Mouse (Mus musculus): ENCODE data around the gene Dntt. TPM values are rescaled to one million over a fixed set of nuclear protein-coding genes. Genes with fewer than 3 reads are reported as not detected.
A peak's percentile ranks its signal among the peaks of the same experiment; 100 is the strongest.

Dntt gene
- polyA plus RNA-seq, 1 experiment from 2014 or later: not detected

- DNase-seq (ENCODE audit: low spot score): no peak
- Histone ChIP-seq H3K27me3 (replicated peaks; ENCODE audit: low read depth, poor library complexity, severe bottlenecking) (peaks cover 27% of the 10 kb centered on the region), H3K9me3 (no peaks in the 10 kb centered on the region), H3K36me3 (replicated peaks) (no peaks in the 10 kb centered on the region), H3K4me3 (no peak overlapping the region), H3K27ac (replicated peaks) (no peak overlapping the region), H3K4me1 (peaks cover 17% of the 10 kb centered on the region)
- WGBS: 85% methylated on average over 6 of the region's 6 CpGs
Observed at GRCm38 (mm10) chr19:41086289-41086688, 57.2 kb downstream of the Dntt start.

GRCm38 (mm10) chr19:41086700-41087099, 57.6 kb downstream of the Dntt start:
- no peak overlapping the region for H3K4me3 ChIP-seq
- H3K9me3 ChIP-seq: no peaks in the 10 kb centered on the region
- H3K27ac ChIP-seq (replicated peaks): no peak overlapping the region
- 15% methylated on average over 2 of the region's 2 CpGs for WGBS
- H3K4me1 ChIP-seq: peaks cover 13% of the 10 kb centered on the region
- peak; percentile 71 for DNase-seq (ENCODE audit: low spot score)
- H3K27me3 ChIP-seq (replicated peaks; ENCODE audit: low read depth, poor library complexity, severe bottlenecking): peaks cover 27% of the 10 kb centered on the region
- no peaks in the 10 kb centered on the region for H3K36me3 ChIP-seq (replicated peaks)

GRCm38 (mm10) chr19:41087901-41088300, 58.8 kb downstream of the Dntt start:
- H3K36me3 ChIP-seq (replicated peaks): no peaks in the 10 kb centered on the region
- H3K4me1 ChIP-seq: peaks cover 11% of the 10 kb centered on the region
- no peak overlapping the region for H3K27ac ChIP-seq (replicated peaks)
- H3K27me3 ChIP-seq (replicated peaks; ENCODE audit: low read depth, poor library complexity, severe bottlenecking): peaks cover 27% of the 10 kb centered on the region
- 52% methylated on average over 4 of the region's 4 CpGs for WGBS
- no peak for DNase-seq (ENCODE audit: low spot score)
- H3K4me3 ChIP-seq: no peak overlapping the region
- H3K9me3 ChIP-seq: no peaks in the 10 kb centered on the region

- no peak for DNase-seq (ENCODE audit: low spot score)
Observed at GRCm38 (mm10) chr19:41088491-41088890, 59.4 kb downstream of the Dntt start.

GRCm38 (mm10) chr19:41089833-41090232, 60.8 kb downstream of the Dntt start:
- 12% methylated on average over 5 of the region's 5 CpGs for whole genome bisulfite sequencing

More at GRCm38 (mm10) chr19:41088491-41088890, 59.4 kb downstream of the Dntt start:
- H3K4me3 ChIP-seq: peak overlapping the region; percentile 27
- no peaks in the 10 kb centered on the region for H3K9me3 ChIP-seq
- 39% methylated on average over 18 of the region's 18 CpGs for WGBS
- H3K27ac ChIP-seq (replicated peaks): no peak overlapping the region
- no peaks in the 10 kb centered on the region for H3K36me3 ChIP-seq (replicated peaks)
- peaks cover 17% of the 10 kb centered on the region for H3K4me1 ChIP-seq
- peaks cover 27% of the 10 kb centered on the region for H3K27me3 ChIP-seq (replicated peaks; ENCODE audit: low read depth, poor library complexity, severe bottlenecking)

GRCm38 (mm10) chr19:41091901-41092300, 62.8 kb downstream of the Dntt start:
- Histone ChIP-seq H3K27ac (replicated peaks) (no peak overlapping the region), H3K9me3 (no peaks in the 10 kb centered on the region), H3K27me3 (replicated peaks; ENCODE audit: low read depth, poor library complexity, severe bottlenecking) (peaks cover 27% of the 10 kb centered on the region), H3K36me3 (replicated peaks) (no peaks in the 10 kb centered on the region), H3K4me3 (no peak overlapping the region), H3K4me1 (peaks cover 19% of the 10 kb centered on the region)
- WGBS: 73% methylated on average over 2 of the region's 2 CpGs
- no peak for DNase-seq (ENCODE audit: low spot score)

More at GRCm38 (mm10) chr19:41089833-41090232, 60.8 kb downstream of the Dntt start:
- Histone ChIP-seq H3K36me3 (replicated peaks) (no peaks in the 10 kb centered on the region), H3K27me3 (replicated peaks; ENCODE audit: low read depth, poor library complexity, severe bottlenecking) (peaks cover 27% of the 10 kb centered on the region), H3K27ac (replicated peaks) (no peak overlapping the region), H3K9me3 (no peaks in the 10 kb centered on the region), H3K4me3 (no peak overlapping the region), H3K4me1 (peaks cover 19% of the 10 kb centered on the region)
- peak; percentile 69 for DNase-seq (ENCODE audit: low spot score)

GRCm38 (mm10) chr19:41097038-41097437, 68.0 kb downstream of the Dntt start:
- no peak for DNase-seq (ENCODE audit: low spot score)
- Histone ChIP-seq H3K27ac (replicated peaks) (no peak overlapping the region), H3K27me3 (replicated peaks; ENCODE audit: low read depth, poor library complexity, severe bottlenecking) (no peaks in the 10 kb centered on the region), H3K9me3 (no peaks in the 10 kb centered on the region), H3K36me3 (replicated peaks) (no peaks in the 10 kb centered on the region), H3K4me3 (no peak overlapping the region), H3K4me1 (peaks cover 7% of the 10 kb centered on the region)
- 61% methylated on average over 4 of the region's 4 CpGs for WGBS

- Histone ChIP-seq H3K27ac (replicated peaks) (no peak overlapping the region), H3K27me3 (replicated peaks; ENCODE audit: low read depth, poor library complexity, severe bottlenecking) (no peaks in the 10 kb centered on the region), H3K36me3 (replicated peaks) (no peaks in the 10 kb centered on the region), H3K4me3 (no peak overlapping the region), H3K4me1 (no peaks in the 10 kb centered on the region), H3K9me3 (no peaks in the 10 kb centered on the region)
- no peak for DNase-seq (ENCODE audit: low spot score)
- WGBS: 89% methylated on average over 7 of the region's 7 CpGs
Observed at GRCm38 (mm10) chr19:41100863-41101262, 71.8 kb downstream of the Dntt start.

- no peak for DNase-seq (ENCODE audit: low spot score)
- Histone ChIP-seq H3K9me3 (no peaks in the 10 kb centered on the region), H3K4me3 (no peak overlapping the region), H3K4me1 (no peaks in the 10 kb centered on the region), H3K27me3 (replicated peaks; ENCODE audit: low read depth, poor library complexity, severe bottlenecking) (no peaks in the 10 kb centered on the region), H3K27ac (replicated peaks) (no peak overlapping the region), H3K36me3 (replicated peaks) (no peaks in the 10 kb centered on the region)
- 86% methylated on average over 8 of the region's 8 CpGs for WGBS
Observed at GRCm38 (mm10) chr19:41101390-41101789, 72.3 kb downstream of the Dntt start.

GRCm38 (mm10) chr19:41104922-41105321, 75.8 kb downstream of the Dntt start:
- DNase-seq (ENCODE audit: low spot score): peak; percentile 49
- WGBS: 50% methylated on average over 8 of the region's 8 CpGs
- Histone ChIP-seq H3K36me3 (replicated peaks) (no peaks in the 10 kb centered on the region), H3K4me1 (peaks cover 4% of the 10 kb centered on the region; the same call in 1 of the 2 replicates), H3K9me3 (no peaks in the 10 kb centered on the region), H3K4me3 (no peak overlapping the region), H3K27ac (replicated peaks) (no peak overlapping the region), H3K27me3 (replicated peaks; ENCODE audit: low read depth, poor library complexity, severe bottlenecking) (no peaks in the 10 kb centered on the region)

GRCm38 (mm10) chr19:41107530-41107929, 78.5 kb downstream of the Dntt start:
- Histone ChIP-seq H3K9me3 (no peaks in the 10 kb centered on the region), H3K27ac (replicated peaks) (no peak overlapping the region), H3K27me3 (replicated peaks; ENCODE audit: low read depth, poor library complexity, severe bottlenecking) (no peaks in the 10 kb centered on the region), H3K4me3 (no peak overlapping the region), H3K36me3 (replicated peaks) (no peaks in the 10 kb centered on the region), H3K4me1 (peaks cover 6% of the 10 kb centered on the region; the same call in 1 of the 2 replicates)
- no peak for DNase-seq (ENCODE audit: low spot score)
- WGBS: 66% methylated on average over 8 of the region's 8 CpGs

GRCm38 (mm10) chr19:41108666-41109065, 79.6 kb downstream of the Dntt start:
- DNase-seq (ENCODE audit: low spot score): no peak
- H3K4me3 ChIP-seq: no peak overlapping the region
- no peaks in the 10 kb centered on the region for H3K36me3 ChIP-seq (replicated peaks)
- no peaks in the 10 kb centered on the region for H3K9me3 ChIP-seq
- no peaks in the 10 kb centered on the region for H3K27me3 ChIP-seq (replicated peaks; ENCODE audit: low read depth, poor library complexity, severe bottlenecking)
- WGBS: 94% methylated on average over 7 of the region's 7 CpGs
- peaks cover 16% of the 10 kb centered on the region for H3K4me1 ChIP-seq
- H3K27ac ChIP-seq (replicated peaks): no peak overlapping the region

All from embryonic facial prominence, embryonic 10.5 days (tissue).